Mouse (Mus musculus) ovary, adult 10 weeks (tissue): ENCODE results near the gene Il1rapl2. TPM values are rescaled to one million over a fixed set of nuclear protein-coding genes. Genes with fewer than 3 reads are reported as not detected.

Experiments
- polyA plus RNA-seq: library from polyadenylated mRNA; stranded (reverse); fragments of 350-450 nt; fragmentation: Illumina TruSeq; extraction: RNeasy Lipid Tissue Mini Kit (QIAGEN cat#74804); gene quantifications from one replicate; pipeline ENCODE4 v1.2.3, GENCODE M21; 2014

Gene Il1rapl2
- polyA plus RNA-seq, result not detected

DNA sequence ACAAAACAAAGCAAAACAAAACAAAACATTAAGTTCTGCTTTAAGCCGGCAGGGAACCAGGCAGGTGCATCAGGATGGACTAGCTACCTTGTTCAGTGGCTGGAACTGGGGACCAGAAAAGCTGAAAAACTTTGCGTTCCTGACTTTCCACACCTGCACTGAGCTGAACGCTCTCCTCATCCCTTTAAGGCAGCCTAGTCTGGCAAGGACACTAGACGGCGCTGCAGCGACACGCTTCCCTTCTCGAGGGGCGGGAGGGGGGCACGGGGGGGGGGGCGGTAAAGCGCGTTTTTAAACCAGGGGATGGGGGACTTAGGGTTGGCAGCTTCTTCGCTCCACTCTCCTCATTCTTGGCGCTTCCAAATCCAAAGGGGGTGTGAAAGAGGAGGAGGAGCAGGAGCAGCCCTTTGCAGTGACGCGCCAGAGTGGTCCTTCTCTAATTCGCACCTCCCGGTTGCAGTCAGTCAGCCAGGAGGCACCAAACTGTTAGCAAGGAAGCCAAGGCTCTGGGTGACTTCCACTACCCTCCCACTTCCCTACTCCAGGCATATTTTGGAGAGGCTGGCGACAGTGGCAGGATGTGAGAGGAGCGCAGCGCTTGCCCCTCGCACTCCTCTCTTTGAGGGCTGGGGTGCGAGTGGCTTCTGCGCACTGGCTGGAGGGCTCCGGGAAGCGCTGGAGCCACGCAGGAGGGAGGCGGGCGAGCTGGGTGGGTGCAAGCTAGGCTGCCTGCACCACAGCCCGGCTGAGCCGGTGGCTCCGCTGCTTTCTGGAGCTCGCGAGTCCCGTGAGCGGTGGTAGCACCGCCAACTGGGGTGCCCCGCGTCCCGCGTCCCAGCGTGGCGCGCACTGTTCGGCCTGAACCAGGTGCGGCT, at the start of gene Il1rapl2:
Gene Il1rapl2, plus strand, starts transcription at position 288 of the 875 bp plus-strand sequence.

DNA sequence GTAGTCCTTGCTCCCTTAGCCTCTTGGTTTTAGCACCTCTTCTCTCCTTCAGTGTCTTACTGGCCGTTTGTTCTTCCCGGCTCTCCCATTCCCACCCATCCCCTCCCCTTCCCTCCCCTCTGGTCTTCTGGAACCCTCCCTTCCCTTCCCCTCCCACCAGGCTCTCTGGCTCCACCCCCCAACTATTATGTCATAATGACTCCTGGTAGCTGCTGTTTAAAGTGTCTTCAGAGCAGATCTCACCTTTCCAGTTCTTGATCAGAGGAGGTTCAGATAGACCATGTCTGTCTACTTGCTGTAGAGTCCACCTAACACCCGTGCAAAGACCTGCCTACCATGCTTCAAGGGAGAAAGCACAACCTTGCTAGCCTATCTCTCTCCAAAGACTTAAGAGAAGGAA, 639.1 kb downstream of the Il1rapl2 start, which contains the start of gene Tex13a:
Gene Tex13a, minus strand, starts transcription at position 101 of the 400 bp plus-strand sequence.

